Mouse (Mus musculus) heart, adult 2 months (tissue): ENCODE data around the gene 1700011L22Rik.

ENCODE experiments used
- CTCF ChIP-seq: fragments of 200-600 bp; IDR thresholded peaks from 2 replicates; pipeline ENCODE4 v1.8.1; 2022; ENCODE audit warnings: antibody characterized with exemption, mild to moderate bottlenecking, moderate library complexity
- EP300 ChIP-seq: fragments of 200-500 bp; IDR thresholded peaks from 2 replicates; pipeline ENCODE4 v1.6.1; 2011; ENCODE audit warnings: low read depth, low read length, control low read depth; ENCODE audit not compliant: insufficient read depth
- POLR2A ChIP-seq: fragments of 200-500 bp; IDR thresholded peaks from 2 replicates; pipeline ENCODE4 v1.6.1; 2011; ENCODE audit warnings: mild to moderate bottlenecking, low read depth, low read length, control low read depth; ENCODE audit not compliant: insufficient read depth

GRCm38 (mm10) chr8:79208691-79209640, 39.4 kb downstream of the 1700011L22Rik start:
- TF ChIP-seq CTCF (no peak), POLR2A (peak; percentile 51), EP300 (0 out of 2 replicates have a peak, but pooled peaks have one; percentile 38)
